ENCODE assay signal across 7 mouse cellular contexts in the genomic region with DNA sequence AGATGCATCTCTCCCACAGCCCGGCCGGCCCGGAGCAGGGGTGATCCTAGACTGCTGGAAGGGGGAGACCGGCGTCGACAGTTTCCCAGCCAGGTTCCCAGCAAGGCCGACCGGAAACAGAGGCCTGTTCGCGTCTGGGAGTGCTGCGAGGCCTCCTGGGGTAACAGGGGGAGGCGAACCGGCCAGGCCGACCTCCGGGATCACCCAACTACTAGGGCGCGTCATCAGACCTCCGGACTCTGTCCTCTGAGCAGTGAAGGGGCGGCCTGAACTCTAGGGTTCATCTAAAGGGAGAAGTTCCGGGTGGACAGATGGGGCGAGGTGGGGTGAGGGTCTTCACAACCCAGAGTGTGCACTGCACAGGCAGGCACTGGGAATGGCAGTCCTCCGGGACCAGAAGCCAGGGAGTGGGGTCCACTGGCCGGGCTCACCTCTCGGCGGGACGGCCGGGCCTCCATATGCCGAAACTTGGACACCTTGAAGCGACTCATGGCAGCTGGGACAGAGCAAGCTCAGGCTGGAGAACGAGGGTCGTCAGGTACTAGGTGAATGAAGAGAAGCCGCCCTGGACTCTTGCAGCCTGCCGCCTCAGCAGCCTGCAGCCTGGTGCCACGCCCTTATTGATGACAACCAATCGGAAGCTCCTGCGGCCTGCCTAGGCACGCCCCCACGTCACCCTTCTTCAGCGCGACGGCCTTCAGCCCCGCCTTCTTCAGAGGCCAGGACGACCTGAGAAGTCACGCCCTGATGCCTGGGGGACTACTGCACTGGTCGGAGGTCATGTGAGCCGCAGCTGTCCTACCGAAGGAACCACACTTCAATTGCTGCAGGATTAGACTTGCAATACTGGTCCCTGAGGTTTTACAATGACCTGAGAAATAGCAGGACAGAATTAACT. TPM values are rescaled to one million over a fixed set of nuclear protein-coding genes. Genes with fewer than 3 reads are reported as not detected.
DNase-seq lines count a peak whose midpoint lies in the region; ATAC-seq and TF ChIP-seq lines count a peak whose summit lies in the region.

A gene (minus strand): TSS at position 657 of the 898 bp plus-strand sequence.

- TF ChIP-seq CTCF in intestine, postnatal 0 days (IDR thresholded peaks at IDR 0.05; ENCODE audit: low read depth) = no peak
- TF ChIP-seq CTCF in small intestine, adult 2 months (IDR thresholded peaks at IDR 0.05; ENCODE audit: extremely low read depth, insufficient read length, insufficient replicate concordance, low read depth, low read length) = no peak

- H3K9me3 ChIP-seq in embryonic facial prominence, embryonic 10.5 days = no peaks in the 10 kb centered on the region
- no peaks in the 10 kb centered on the region for H3K9me3 ChIP-seq in intestine, postnatal 0 days (ENCODE audit: control insufficient read depth)
- no peaks in the 10 kb centered on the region for H3K9me3 ChIP-seq in midbrain, embryonic 12.5 days

- H3K4me1 ChIP-seq in embryonic facial prominence, embryonic 10.5 days = peaks cover 28% of the 10 kb centered on the region
- peaks cover 7% of the 10 kb centered on the region; the same call in 1 of the 2 replicates for H3K4me1 ChIP-seq in intestine, postnatal 0 days (replicated peaks; ENCODE audit: control insufficient read depth, insufficient read depth, low read length)
- peaks cover 20% of the 10 kb centered on the region for H3K4me1 ChIP-seq in midbrain, embryonic 12.5 days
- H3K4me1 ChIP-seq in small intestine, adult 2 months (ENCODE audit: control insufficient read depth, insufficient read depth, insufficient read length, low read length) = peaks cover 2% of the 10 kb centered on the region

- intact Hi-C loops in left cerebral cortex, postnatal 4 days (cut with DNase I) = no loop called here

- under 1% methylated on average over 47 of the region's 47 CpGs for WGBS in embryonic facial prominence, embryonic 10.5 days
- WGBS in intestine, postnatal 0 days = under 1% methylated on average over 47 of the region's 47 CpGs
- WGBS in midbrain, embryonic 12.5 days = under 1% methylated on average over 47 of the region's 47 CpGs
- under 1% methylated on average over 47 of the region's 47 CpGs for WGBS in small intestine, adult 2 months

- H3K36me3 ChIP-seq in embryonic facial prominence, embryonic 10.5 days (replicated peaks) = peaks cover 23% of the 10 kb centered on the region
- peaks cover 15% of the 10 kb centered on the region; the same call in 1 of the 2 replicates for H3K36me3 ChIP-seq in intestine, postnatal 0 days (ENCODE audit: control insufficient read depth, insufficient read depth)
- H3K36me3 ChIP-seq in midbrain, embryonic 12.5 days = peaks cover 13% of the 10 kb centered on the region
- peaks cover 18% of the 10 kb centered on the region for H3K36me3 ChIP-seq in small intestine, adult 2 months (ENCODE audit: control insufficient read depth, insufficient read depth, low read length)

- H3K4me3 ChIP-seq in embryonic facial prominence, embryonic 10.5 days = peak within 1 kb of the TSS; percentile 83
- H3K4me3 ChIP-seq in intestine, postnatal 0 days (ENCODE audit: low read depth, low read length) = peak within 1 kb of the TSS; percentile 77
- H3K4me3 ChIP-seq in midbrain, embryonic 12.5 days = peak within 1 kb of the TSS; percentile 63
- peak within 1 kb of the TSS; percentile 86 for H3K4me3 ChIP-seq in small intestine, adult 2 months (ENCODE audit: low read depth, low read length)

- peak; percentile 86 for ATAC-seq in intestine, postnatal 0 days
- peak; percentile 92 for ATAC-seq in midbrain, embryonic 12.5 days (ENCODE audit: low FRiP score, low read depth)

- H3K27me3 ChIP-seq in embryonic facial prominence, embryonic 10.5 days (replicated peaks; ENCODE audit: low read depth, poor library complexity, severe bottlenecking) = no peaks in the 10 kb centered on the region
- H3K27me3 ChIP-seq in intestine, postnatal 0 days (replicated peaks; ENCODE audit: control insufficient read depth, insufficient read depth, low read length) = no peaks in the 10 kb centered on the region
- no peaks in the 10 kb centered on the region for H3K27me3 ChIP-seq in midbrain, embryonic 12.5 days
- no peaks in the 10 kb centered on the region for H3K27me3 ChIP-seq in small intestine, adult 2 months (ENCODE audit: control insufficient read depth, insufficient read depth, low read length)

- TF ChIP-seq POLR2A in small intestine, adult 2 months (IDR thresholded peaks at IDR 0.05; ENCODE audit: low read depth, low read length) = peak; percentile 67

- H3K4me2 ChIP-seq in intestine, postnatal 0 days (replicated peaks; ENCODE audit: low read depth) = peak within 1 kb of the TSS; percentile 89
- H3K4me2 ChIP-seq in midbrain, embryonic 12.5 days (replicated peaks) = peak within 1 kb of the TSS; percentile 89

- peak; percentile 93 for DNase-seq in adrenal gland, postnatal 10 days
- peak; percentile 95 for DNase-seq in embryonic facial prominence, embryonic 10.5 days (ENCODE audit: low spot score)
- DNase-seq in gonadal fat pad, adult 2 months (ENCODE audit: low read depth) = peak; percentile 83
- DNase-seq in left cerebral cortex, postnatal 4 days = peak; percentile 89

- peak within 1 kb of the TSS; percentile 80 for H3K27ac ChIP-seq in embryonic facial prominence, embryonic 10.5 days (replicated peaks)
- peak within 1 kb of the TSS; percentile 87 for H3K27ac ChIP-seq in intestine, postnatal 0 days (ENCODE audit: low read depth, low read length)
- H3K27ac ChIP-seq in midbrain, embryonic 12.5 days (replicated peaks) = peak within 1 kb of the TSS; percentile 49
- peak within 1 kb of the TSS; percentile 80 for H3K27ac ChIP-seq in small intestine, adult 2 months (ENCODE audit: insufficient read depth, low read depth, low read length)

- peak within 1 kb of the TSS; percentile 62 for H3K9ac ChIP-seq in intestine, postnatal 0 days (ENCODE audit: low read depth, low read length)
- H3K9ac ChIP-seq in midbrain, embryonic 12.5 days (replicated peaks) = peak within 1 kb of the TSS; percentile 58

RNA-seq across cellular contexts. Expression of the gene that starts here (rescaled TPM):
- 10 to 100 TPM; 27.9 to 38.7 TPM for total RNA-seq in adrenal gland, postnatal 10 days (2021)
- polyA plus RNA-seq in embryonic facial prominence, embryonic 10.5 days (2016; fragmentation: Nextera tagmentation; extraction: Ambion mirVana) = 23.3 and 23.9 TPM in 2 replicates
- polyA plus RNA-seq in gonadal fat pad, adult 2 months (2012; rRNA removed) = 40.2 and 44.5 TPM in 2 replicates
- polyA plus RNA-seq in intestine, postnatal 0 days (2015; fragmentation: Nextera tagmentation; extraction: Ambion mirVana) = 25.3 and 27.5 TPM in 2 replicates
- 100 to 1,000 TPM in 1 of 2 experiments, 10 to 100 TPM in 1; 99.4 to 104 TPM for total RNA-seq in left cerebral cortex, postnatal 4 days (2021)
- polyA plus RNA-seq in midbrain, embryonic 12.5 days (2016; fragmentation: Nextera tagmentation; extraction: Ambion mirVana) = 21.7 and 22.6 TPM in 2 replicates
- 45.6 and 86.6 TPM in 2 replicates for polyA plus RNA-seq in small intestine, adult 2 months (2012; rRNA removed)

Comparison
In these comparisons a context has a peak if more than half of its experiments do, and no peak if none do; other contexts are left out.
1. Peak in every context shown above with its lines: DNase-seq, ATAC-seq, H3K4me3 ChIP-seq and H3K27ac ChIP-seq.